Mouse (Mus musculus) hindbrain, embryonic 11.5 days (tissue): Measurements from ENCODE around the gene Osbpl3. TPM values are rescaled to one million over a fixed set of nuclear protein-coding genes. Genes with fewer than 3 reads are reported as not detected.

Source experiments
- ATAC-seq: fragments of 200-750 bp; cut with Nextera tagmentation; 2 replicates; pipeline ENCODE4 v1.8.0; 2017; ENCODE audit warnings: mild to moderate bottlenecking, moderate TSS enrichment, moderate library complexity; ENCODE audit not compliant: low FRiP score
- DNase-seq: peaks from one replicate; pipeline ENCODE4 v3.0.0-alpha.2; 2015; ENCODE audit warnings: low spot score
- H3K27ac ChIP-seq: fragments of 300-500 bp; sonication (generic); 2 replicates; pipeline ENCODE4 v1.5.1; 2014; ENCODE audit warnings: mild to moderate bottlenecking, low read depth, low read length
- H3K27me3 ChIP-seq: fragments of 300-500 bp; sonication (generic); 2 replicates; pipeline ENCODE4 v1.6.1; 2014; ENCODE audit warnings: mild to moderate bottlenecking, low read length, moderate library complexity, mixed read lengths; ENCODE audit not compliant: control insufficient read depth, insufficient read depth
- H3K36me3 ChIP-seq: fragments of 300-500 bp; sonication (generic); 2 replicates; pipeline ENCODE4 v1.6.1; 2014; ENCODE audit warnings: mild to moderate bottlenecking, low read length, moderate library complexity, mixed read lengths; ENCODE audit not compliant: control insufficient read depth, insufficient read depth
- H3K4me1 ChIP-seq: fragments of 300-500 bp; sonication (generic); replicated peaks from 2 replicates; pipeline ENCODE4 v1.6.1; 2014; ENCODE audit warnings: low read length, mixed read lengths; ENCODE audit not compliant: control insufficient read depth, insufficient read depth
- H3K4me2 ChIP-seq: fragments of 300-500 bp; sonication (generic); replicated peaks from 2 replicates; pipeline ENCODE4 v1.6.1; 2014; ENCODE audit warnings: mild to moderate bottlenecking, low read depth, low read length
- H3K4me3 ChIP-seq: fragments of 300-500 bp; sonication (generic); 2 replicates; pipeline ENCODE4 v1.5.1; 2014; ENCODE audit warnings: low read depth, low read length
- H3K9ac ChIP-seq: fragments of 300-500 bp; sonication (generic); 2 replicates; pipeline ENCODE4 v1.6.1; 2014; ENCODE audit warnings: low read depth, low read length
- H3K9me3 ChIP-seq: fragments of 300-500 bp; sonication (generic); 2 replicates; pipeline ENCODE4 v1.6.1; 2016; ENCODE audit warnings: low read length; ENCODE audit not compliant: control insufficient read depth
- WGBS: fragments of 180-500 bp; shearing (Covaris S2); extraction: QIAGEN DNeasy Blood & Tissue Kit; methylation state at CpG from one replicate; pipeline ENCODE4 v1.1.7; 2014; 5-methylcytosine and 5-hydroxymethylcytosine counted together
- polyA plus RNA-seq: library from polyadenylated mRNA; unstranded; fragments of >200 nt; fragmentation: Nextera tagmentation; extraction: Ambion mirVana; gene quantifications from 2 replicates; pipeline ENCODE4 v1.2.1, GENCODE M21; 2014

Gene Osbpl3
- polyA plus RNA-seq, 1 experiment from 2014 or later = 7.2 TPM

- no peak for DNase-seq
- H3K9me3 ChIP-seq = no peaks in the 10 kb centered on the region
- WGBS = 94% methylated on average over 7 of the region's 7 CpGs
- H3K4me3 ChIP-seq = no peak overlapping the region
- no peaks in the 10 kb centered on the region for H3K27me3 ChIP-seq
- ATAC-seq = no peak
- no peak overlapping the region for H3K27ac ChIP-seq
- H3K9ac ChIP-seq = no peak overlapping the region
- no peak overlapping the region for H3K4me2 ChIP-seq
- no peaks in the 10 kb centered on the region for H3K36me3 ChIP-seq
- no peaks in the 10 kb centered on the region for H3K4me1 ChIP-seq
Observed at GRCm38 (mm10) chr6:50366319-50366718, 89.7 kb downstream of the Osbpl3 start.

DNA sequence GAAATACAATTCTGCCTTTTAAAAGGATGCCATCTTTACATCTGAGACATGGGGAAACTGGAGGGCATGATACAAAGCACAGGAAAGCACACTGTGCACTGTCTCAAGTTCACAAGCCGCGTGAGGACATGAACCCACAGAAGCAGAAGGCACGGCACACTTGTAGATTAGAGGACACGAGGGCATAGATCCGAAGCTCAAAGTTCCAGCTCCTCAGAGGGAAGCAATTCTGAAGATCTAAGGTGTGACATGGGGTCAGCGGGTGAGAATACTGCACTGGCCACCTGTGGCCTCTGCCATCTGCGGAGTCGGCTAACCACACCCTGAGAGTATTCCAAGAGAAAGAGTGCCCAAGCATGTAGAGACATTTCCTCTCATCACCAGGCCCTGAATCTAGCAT is 91.6 kb downstream of the Osbpl3 start:
- no peaks in the 10 kb centered on the region for H3K36me3 ChIP-seq
- no peaks in the 10 kb centered on the region for H3K27me3 ChIP-seq
- no peak overlapping the region for H3K4me3 ChIP-seq
- H3K9me3 ChIP-seq = no peaks in the 10 kb centered on the region
- no peak overlapping the region for H3K27ac ChIP-seq
- no peak for ATAC-seq
- H3K9ac ChIP-seq = no peak overlapping the region
- H3K4me1 ChIP-seq = no peaks in the 10 kb centered on the region
- WGBS = 92% methylated on average over 8 of the region's 8 CpGs
- no peak overlapping the region for H3K4me2 ChIP-seq
- no peak for DNase-seq

DNA sequence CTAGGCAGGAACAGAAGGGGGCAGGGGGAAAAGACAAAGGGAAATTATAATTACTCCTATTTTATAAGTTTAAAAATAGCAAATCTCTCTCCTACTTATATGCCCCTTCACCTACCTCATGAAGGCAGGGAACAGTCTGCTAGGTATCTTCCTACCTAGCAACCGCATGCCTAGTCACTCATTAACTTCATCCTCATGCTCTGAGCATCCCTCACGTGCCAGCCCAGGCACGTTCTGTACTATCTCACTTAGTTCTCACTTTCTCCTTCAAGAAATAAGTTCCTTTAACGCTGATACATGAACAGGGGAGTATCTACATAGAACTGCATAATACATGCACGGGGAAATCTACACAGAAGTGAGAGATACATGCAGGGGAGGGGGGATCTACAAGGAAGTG is 92.6 kb downstream of the Osbpl3 start:
- no peak overlapping the region for H3K27ac ChIP-seq
- H3K9ac ChIP-seq = no peak overlapping the region
- H3K4me3 ChIP-seq = no peak overlapping the region
- 88% methylated on average over 5 of the region's 5 CpGs for WGBS
- H3K36me3 ChIP-seq = no peaks in the 10 kb centered on the region
- DNase-seq = no peak
- no peaks in the 10 kb centered on the region for H3K27me3 ChIP-seq
- H3K9me3 ChIP-seq = no peaks in the 10 kb centered on the region
- no peak for ATAC-seq
- H3K4me2 ChIP-seq = no peak overlapping the region
- H3K4me1 ChIP-seq = no peaks in the 10 kb centered on the region

DNA sequence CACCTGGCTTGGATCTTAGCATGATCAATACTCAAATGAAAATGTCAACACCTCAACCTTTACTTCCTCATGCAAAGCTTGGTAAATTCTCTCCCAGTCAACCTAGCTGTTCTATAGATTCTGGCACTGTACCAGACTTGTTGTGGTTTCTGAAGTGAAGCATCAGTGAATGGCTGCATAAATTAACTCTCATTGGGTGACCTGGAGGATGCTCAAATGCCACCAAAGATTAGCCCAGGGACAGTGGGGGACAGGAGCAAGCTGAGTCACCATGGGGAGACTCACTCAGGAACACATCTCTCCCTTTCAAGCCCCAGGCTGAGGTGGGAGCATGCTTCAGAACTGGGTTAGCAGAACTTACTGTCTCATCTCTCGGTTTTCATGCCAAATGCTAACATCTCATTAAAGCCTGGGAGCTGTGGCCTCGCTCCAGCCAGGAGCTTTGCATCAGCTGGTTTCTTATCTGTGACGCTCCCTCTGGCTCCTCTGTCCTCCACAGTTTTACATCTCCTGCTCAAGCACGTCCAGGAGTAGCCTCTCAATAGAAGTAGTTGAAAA is 93.2 kb downstream of the Osbpl3 start:
- H3K9ac ChIP-seq = no peak overlapping the region
- H3K27me3 ChIP-seq = no peaks in the 10 kb centered on the region
- no peaks in the 10 kb centered on the region for H3K9me3 ChIP-seq
- H3K4me2 ChIP-seq = no peak overlapping the region
- no peak overlapping the region for H3K27ac ChIP-seq
- H3K4me1 ChIP-seq = no peaks in the 10 kb centered on the region
- H3K4me3 ChIP-seq = no peak overlapping the region
- ATAC-seq = no peak
- WGBS = 89% methylated on average over 4 of the region's 4 CpGs
- no peak for DNase-seq
- no peaks in the 10 kb centered on the region for H3K36me3 ChIP-seq

DNA sequence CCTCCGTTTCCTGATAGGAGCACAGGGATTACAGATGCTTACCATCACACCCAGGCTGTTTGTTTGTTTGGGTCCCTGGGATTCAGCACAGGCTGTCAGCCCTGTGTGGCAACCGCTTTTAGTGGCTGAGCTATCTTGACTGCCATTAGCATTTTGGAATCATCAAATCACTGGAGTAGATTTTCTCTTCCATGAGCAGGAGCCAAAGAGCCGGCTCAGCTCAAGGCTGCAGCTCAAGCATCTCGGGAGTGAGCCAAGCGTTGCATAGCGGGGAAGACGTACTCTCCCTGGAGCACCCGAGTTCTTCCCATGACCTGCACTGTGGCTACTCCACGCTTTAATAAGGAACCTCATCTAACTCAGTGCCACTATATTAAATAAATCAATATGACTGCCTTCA is 93.8 kb downstream of the Osbpl3 start:
- no peaks in the 10 kb centered on the region for H3K4me1 ChIP-seq
- H3K9me3 ChIP-seq = no peaks in the 10 kb centered on the region
- H3K36me3 ChIP-seq = no peaks in the 10 kb centered on the region
- no peak for ATAC-seq
- H3K4me3 ChIP-seq = no peak overlapping the region
- H3K4me2 ChIP-seq = no peak overlapping the region
- no peak overlapping the region for H3K9ac ChIP-seq
- no peaks in the 10 kb centered on the region for H3K27me3 ChIP-seq
- WGBS = 88% methylated on average over 9 of the region's 9 CpGs
- H3K27ac ChIP-seq = no peak overlapping the region
- DNase-seq = no peak

GRCm38 (mm10) chr6:50358104-50358679 is 97.8 kb downstream of the Osbpl3 start:
- no peak overlapping the region for H3K27ac ChIP-seq
- ATAC-seq = no peak
- no peaks in the 10 kb centered on the region for H3K9me3 ChIP-seq
- no peaks in the 10 kb centered on the region for H3K27me3 ChIP-seq
- no peak overlapping the region for H3K4me3 ChIP-seq
- H3K4me1 ChIP-seq = no peaks in the 10 kb centered on the region
- peak; percentile 31 for DNase-seq
- no peak overlapping the region for H3K9ac ChIP-seq
- no peaks in the 10 kb centered on the region for H3K36me3 ChIP-seq
- no peak overlapping the region for H3K4me2 ChIP-seq
- 62% methylated on average over 16 of the region's 16 CpGs for WGBS

- WGBS = 62% methylated on average over 20 of the region's 20 CpGs
- no peak for ATAC-seq
- no peak overlapping the region for H3K9ac ChIP-seq
- DNase-seq = no peak
- no peaks in the 10 kb centered on the region for H3K9me3 ChIP-seq
- H3K4me1 ChIP-seq = no peaks in the 10 kb centered on the region
- H3K4me3 ChIP-seq = no peak overlapping the region
- H3K36me3 ChIP-seq = no peaks in the 10 kb centered on the region
- H3K4me2 ChIP-seq = no peak overlapping the region
- no peak overlapping the region for H3K27ac ChIP-seq
- H3K27me3 ChIP-seq = no peaks in the 10 kb centered on the region
Observed at GRCm38 (mm10) chr6:50354688-50355660, 101.0 kb downstream of the Osbpl3 start.

GRCm38 (mm10) chr6:50352812-50353211 is 103.2 kb downstream of the Osbpl3 start:
- Histone ChIP-seq H3K9me3 (no peaks in the 10 kb centered on the region), H3K9ac (no peak overlapping the region), H3K4me3 (no peak overlapping the region), H3K27me3 (no peaks in the 10 kb centered on the region), H3K36me3 (no peaks in the 10 kb centered on the region), H3K4me2 (no peak overlapping the region), H3K4me1 (no peaks in the 10 kb centered on the region), H3K27ac (no peak overlapping the region)
- no peak for DNase-seq
- no peak for ATAC-seq
- WGBS = 67% methylated on average over 6 of the region's 6 CpGs
